Mouse (Mus musculus) T-helper 1 cell (primary cell): ENCODE measurements around the gene Gm21983.

ENCODE experiments used
- in situ Hi-C: fragments of 300-600 bp; cut with MboI, MseI; formaldehyde crosslinking; loops from one replicate; pipeline ENCODE4 v1.15.1; 2025; ENCODE audit warnings: high pct_unique_total_duplicates

Gm21983 gene

DNA sequence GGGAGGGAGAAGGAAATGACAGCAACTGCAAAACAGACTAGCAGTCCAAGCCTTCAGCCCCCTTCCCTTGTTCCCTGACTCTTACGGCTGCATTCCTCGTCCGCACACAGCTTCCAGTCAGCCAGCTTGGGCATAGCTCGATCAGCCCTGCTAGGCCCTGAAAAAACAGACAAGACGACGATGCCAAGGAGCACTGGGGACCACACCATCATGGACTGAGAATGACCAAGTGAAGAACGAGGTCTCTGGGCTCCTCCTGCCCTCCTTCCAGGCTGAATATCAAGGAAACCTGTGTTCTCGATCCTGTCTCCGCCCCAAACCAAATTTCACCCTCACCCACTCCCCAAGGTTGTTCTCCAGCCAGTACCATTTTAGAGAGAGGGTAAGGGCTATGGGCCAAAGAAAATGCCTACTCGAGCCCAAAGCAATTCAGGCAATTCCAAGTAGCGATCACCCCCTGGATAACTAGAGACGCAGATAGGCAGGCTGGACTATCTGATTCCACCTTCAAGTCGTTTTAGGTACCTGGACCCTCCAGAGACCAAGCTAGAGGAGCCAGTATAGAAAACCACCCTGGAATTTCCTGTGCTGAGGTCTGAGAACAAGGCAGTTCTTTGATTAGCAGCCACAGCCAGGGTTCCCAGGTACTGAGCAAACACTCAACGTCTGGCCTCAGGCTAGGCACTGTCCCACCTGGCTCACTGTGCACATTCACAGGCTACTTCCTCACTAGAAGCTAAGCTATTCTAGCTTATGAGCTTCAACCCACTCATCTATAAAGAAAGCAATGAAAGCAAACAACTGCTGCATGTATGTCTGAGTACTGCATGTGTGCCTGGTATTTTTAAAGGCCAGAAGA lies at the start of gene Gm21983, which contains the start of gene Mia:
Gene Gm21983 (minus strand): TSS at position 250 of the 859 bp plus-strand sequence.
Gene Mia (minus strand): TSS at position 321 of the 859 bp plus-strand sequence.
- in situ Hi-C loops: loop anchor here (25.0 kb wide), 1 partner anchor 1444 kb away; no protein-coding TSS in a partner anchor

DNA sequence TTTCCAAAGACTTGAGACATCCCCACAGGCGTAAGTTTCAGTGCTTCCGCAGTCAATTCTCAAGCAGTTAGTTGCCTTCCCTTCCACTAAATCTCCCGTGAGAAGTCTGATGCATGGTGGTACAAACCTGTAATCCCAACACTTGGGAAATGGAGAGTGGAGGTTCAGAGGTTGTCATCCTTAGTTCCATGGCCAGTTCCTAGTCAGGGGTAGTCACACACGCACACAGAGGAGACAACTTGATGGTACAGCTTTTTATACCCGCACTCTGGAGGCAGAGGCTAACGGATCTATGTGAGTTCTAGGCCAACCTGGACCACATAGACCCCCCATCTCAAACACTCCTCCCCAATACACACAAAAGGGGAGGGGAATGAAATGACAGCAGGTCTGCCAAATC lies 48.0 kb upstream of the Gm21983 start:
- in situ Hi-C loops: no loop called here

DNA sequence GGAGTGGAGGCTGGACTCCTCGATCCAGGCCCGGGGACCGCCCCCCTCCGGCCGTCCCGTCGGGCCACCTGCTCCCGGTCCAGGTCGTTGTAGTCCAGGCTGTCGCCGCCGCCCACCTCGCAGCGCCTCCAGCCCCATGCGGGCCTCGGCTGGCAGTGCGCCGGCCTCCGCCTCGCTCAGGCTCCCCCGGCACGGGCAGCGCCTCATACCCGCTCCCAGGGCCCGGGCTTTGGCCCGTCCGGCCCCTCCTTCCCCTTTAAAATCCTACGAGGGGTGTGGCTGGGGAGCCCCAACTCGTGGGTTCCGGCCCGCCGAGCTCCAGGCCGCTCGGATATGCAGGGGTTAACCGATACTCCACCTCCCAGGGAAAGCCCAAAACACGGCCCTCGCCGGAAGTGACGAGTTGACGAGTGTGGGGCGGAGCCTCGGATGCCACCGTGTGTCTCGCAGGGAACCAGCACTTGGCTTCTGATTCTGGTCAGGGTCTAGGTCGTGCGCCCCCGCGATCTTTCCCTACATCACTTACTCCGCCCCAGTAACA lies 47.5 kb upstream of the Gm21983 start, which contains the start of gene Itpkc:
Gene Itpkc (minus strand): TSS at position 381 of the 541 bp plus-strand sequence.
- in situ Hi-C loops: no loop called here

DNA sequence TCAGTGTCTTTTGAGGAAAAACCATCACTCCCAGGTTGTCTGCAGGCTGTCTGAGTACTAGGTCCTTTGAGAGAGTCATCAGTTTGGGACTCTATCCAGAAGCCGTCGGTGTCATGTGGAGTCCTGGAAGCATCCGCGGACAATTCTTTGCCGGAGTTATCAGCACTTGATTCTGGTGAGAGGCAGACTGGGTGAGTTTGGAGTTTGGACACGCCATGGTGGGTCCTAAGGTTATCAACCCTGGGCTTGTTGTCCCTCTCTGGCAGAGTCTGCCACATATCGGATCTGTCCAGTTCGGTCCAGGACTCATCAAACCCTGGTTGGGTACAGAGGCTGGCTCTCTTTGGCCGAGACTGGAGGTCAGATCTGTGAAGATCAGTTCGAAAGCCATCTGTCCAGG lies 46.8 kb upstream of the Gm21983 start:
- in situ Hi-C loops: no loop called here

DNA sequence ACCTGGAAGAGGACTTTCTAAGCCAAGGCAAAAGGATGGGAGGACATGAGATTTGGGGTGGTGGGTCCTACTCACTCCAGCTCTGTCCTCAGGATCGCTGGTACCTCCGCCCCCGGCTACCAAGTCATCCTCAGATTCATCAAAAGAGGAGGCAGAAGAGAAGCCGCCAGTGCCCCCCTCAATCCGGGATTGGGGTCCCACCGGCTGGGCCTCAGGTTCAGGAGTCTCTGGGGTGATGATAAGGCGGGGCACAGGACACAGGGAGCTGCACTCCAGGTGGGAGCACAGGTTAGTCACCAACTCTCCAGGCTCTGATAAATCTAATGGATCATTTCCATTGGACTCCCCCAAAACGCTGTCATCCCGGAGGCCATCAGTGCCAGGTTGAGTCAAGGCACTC lies 46.4 kb upstream of the Gm21983 start:
- in situ Hi-C loops: no loop called here

DNA sequence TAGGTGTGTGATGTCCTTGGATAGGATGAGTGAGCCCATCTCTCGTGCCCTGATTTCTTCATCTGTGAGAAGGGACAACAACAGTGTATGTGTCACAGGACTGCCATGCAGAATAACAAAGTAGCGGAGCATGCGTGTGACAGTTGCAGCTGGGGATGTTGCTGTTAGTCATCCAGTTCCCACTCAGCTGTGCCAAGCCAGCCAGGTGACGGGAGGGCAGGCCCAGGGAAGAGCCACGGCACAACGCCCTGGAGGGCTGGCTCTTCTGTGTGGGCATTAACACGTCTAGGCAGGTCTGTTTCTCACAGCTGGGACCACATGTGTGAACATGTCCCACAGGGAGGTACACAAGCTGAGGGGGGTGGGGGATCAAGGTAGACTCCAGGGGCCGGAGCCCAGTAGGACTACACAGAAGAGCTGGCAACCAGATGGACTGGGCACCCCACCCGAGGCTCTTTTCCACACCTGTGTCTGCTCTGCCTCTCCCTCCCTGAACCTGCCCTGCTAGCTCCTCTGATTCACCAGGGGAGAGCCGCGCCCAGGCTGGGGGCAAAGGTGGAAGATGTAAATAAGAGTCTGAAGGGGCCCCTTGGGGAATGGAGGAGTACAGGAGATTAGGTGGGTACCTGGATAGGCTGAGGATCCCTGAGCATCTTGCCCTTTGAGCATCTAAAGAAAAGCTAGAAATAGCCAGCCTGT lies 44.1 kb upstream of the Gm21983 start:
- in situ Hi-C loops: no loop called here

DNA sequence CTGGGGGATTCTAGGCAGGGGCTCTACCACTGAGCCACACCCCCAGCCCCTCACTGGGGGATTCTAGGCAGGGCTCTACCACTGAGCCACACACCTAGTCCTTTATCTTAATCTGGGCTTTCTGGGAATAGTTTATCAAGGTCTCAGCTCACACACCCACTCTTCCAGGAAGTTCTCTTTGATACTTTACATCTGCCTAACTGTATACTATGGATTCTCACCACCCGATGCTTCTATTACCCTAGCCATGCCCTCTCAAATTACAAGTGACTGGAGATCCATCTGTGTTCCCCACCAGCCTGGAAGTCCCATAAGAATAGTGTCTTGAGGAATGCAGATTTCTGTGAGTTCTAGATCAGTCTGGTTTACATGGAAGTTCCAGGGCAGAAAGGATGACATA lies 41.7 kb upstream of the Gm21983 start:
- in situ Hi-C loops: no loop called here

DNA sequence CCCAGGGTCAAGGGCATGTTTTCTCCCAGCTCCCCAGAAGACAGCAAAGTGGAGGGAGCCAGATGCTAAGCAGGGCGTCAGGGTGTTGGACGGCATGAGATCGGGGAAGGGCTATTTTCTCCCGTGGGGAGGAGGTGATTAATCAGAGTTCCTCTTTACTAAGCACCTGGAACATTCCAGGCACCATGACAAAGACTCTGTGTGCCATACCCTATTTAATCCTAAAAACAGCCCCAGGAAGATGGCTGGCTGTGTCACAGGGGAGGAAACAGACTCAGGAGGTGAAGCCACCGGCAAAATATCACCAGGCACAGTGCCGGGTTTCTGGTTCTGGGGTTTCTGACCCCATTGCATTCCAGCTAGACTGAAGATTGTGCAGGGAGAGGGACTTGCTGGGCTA lies 41.1 kb upstream of the Gm21983 start:
- in situ Hi-C loops: no loop called here

DNA sequence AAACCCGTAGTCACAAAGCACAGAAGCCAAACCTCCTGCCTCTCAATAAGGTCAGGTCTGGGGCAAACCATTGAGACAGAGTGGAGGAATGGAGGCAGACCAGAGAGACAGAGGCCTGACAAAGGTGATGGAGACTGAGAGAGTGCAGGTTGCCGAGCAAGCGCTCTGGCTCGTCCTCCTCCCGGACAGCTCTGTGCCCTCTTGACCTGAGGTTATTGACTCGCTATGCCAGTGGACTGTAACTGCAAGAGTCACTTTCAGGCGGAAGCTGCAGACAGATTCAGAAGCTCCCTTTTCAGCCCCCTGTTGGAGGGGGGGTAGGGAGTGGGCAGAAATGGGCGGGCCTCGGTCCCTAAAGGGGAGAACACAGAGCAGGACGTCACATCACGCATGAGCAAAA lies 39.1 kb upstream of the Gm21983 start:
- in situ Hi-C loops: loop anchor here (10.0 kb wide), 1 partner anchor 1765 kb away; the partner anchor contains the start of genes Eif3k and Map4k1

DNA sequence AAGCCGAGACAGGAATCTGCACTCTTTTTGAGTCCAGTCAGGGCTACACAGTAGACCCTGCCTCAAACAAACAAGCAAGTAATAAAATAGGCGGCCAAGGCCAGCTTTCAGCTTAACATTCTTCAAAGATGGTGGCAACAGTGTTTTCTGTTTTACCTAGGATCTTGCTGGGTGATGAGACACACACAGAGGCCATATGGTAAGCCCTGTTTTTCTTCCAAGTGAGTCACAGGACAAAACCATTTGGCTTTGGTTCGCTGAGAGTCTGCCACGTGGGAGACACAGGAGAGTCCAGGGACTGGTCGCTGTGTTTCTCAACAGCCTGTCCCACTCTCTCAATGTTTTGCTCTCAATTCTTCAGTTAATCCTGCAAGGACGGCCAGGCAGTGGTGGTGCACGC lies 37.7 kb upstream of the Gm21983 start:
- in situ Hi-C loops: loop anchor here (10.0 kb wide), 1 partner anchor 1766 kb away; the partner anchor contains the start of genes Eif3k and Map4k1

DNA sequence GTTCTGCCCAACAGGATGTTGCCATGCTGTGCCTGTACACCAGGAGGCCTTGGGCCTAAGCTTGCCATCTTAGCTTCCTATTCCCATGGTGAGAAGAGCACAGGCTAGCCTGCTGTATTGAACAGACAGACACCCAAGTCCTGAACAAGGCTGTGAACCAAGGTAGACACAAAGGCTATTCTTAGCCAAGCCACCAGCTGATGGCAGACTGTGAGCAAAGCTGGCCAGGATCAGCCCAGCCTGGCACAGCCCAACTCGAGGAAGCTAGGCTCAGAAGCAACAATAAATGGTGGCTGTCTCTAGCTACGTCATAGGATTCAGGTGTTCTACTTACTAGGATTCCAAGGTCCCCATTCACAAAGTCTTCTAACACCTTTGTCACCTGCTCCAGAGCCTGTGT lies 31.7 kb upstream of the Gm21983 start:
- in situ Hi-C loops: loop anchor here (10.0 kb wide), 1 partner anchor 1772 kb away; the partner anchor contains the start of genes Eif3k and Map4k1

DNA sequence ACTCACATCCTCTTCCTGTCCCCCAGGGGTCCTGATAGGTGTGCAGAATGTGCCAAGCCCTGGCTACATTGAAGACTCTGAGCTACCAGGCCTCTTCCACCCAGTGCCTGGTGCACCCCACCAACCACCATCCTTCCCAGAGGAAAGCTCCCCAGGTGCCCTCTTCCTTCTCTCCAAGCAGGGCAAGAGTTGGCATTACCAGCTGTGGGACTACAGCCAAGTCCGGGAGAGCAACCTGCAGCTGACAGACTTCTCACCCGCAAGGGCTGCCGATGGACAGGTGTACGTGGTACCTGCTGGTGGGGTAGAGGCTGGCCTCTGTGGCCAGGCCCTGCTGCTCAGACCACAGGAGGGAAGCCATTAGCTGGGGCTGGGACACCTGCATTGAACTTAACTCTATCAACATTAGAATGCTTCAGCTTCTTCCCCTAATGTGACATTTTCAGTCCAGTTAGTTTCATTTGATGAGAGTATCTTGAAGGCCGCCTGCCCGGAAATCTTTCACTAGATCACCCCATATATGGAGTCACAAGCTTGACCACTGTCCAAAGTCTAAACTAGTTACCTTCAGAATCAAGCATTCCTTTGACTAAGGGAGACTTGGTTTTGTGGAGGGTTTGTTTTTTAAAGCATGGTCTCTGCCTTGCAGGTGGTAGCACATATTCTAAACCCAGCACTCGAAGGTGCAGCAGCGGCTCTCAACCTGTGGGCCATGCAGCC lies 23.0 kb upstream of the Gm21983 start:
- in situ Hi-C loops: no loop called here

DNA sequence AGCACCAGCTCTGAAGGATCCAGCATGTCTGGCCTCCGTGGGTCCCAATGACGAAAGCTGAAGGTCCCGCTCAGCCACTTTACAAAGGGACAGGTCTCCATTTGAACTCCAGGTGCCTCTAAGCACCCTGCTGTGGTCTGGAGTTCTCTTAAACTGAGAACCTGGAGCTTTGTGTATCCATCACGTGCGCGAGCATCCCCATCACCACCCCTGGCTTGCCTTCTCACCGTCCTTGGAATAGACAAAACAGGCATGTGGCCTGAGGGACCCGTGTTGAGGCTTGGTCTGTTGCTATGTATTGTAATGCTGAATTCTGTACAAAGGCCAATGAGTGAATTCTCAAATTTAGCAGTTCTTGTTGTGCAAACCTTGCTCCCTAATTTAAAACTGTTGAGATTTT lies 17.9 kb upstream of the Gm21983 start:
- in situ Hi-C loops: loop anchor here (25.0 kb wide), 1 partner anchor 1461 kb away; no protein-coding TSS in a partner anchor

DNA sequence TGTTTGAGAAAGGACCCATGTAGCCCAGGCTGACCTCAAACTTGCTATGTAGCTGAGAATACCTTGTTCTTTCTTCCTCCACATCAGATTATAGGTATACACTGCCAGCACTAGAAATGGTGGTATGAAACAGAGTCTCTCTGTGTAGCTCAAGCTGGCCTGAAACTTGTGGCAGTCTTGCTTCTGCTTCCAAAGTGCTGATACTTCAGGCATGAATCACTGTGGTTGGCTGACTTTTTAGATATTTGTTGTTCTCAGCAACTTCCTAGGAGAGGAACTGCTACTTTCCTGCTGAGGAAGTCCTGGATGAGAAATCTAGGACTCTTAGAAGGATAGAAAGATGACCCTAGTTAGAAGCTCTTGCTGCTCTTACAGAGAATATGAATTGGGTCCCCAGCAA lies 17.5 kb upstream of the Gm21983 start:
- in situ Hi-C loops: loop anchor here (25.0 kb wide), 1 partner anchor 1461 kb away; no protein-coding TSS in a partner anchor

DNA sequence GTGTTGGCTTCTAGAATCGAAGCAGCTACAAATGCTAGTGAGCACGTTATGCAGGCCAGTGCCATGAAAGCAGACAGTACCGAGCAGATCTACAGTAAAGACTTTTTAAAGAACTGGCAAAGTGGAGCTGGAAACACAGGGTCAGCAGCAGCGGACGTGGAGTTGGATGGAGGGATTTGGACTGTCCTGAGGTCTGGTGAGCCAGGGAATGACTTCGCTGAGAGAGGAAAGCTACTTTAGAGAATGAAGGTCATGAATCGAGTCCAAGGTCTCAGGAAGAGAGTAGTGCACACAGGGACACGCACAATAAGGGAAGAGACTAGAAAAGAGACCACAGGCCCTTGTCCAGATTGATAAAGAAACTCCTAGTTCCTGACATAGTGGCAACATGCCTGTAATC lies 16.7 kb upstream of the Gm21983 start:
- in situ Hi-C loops: loop anchor here (25.0 kb wide), 1 partner anchor 1460 kb away; no protein-coding TSS in a partner anchor

DNA sequence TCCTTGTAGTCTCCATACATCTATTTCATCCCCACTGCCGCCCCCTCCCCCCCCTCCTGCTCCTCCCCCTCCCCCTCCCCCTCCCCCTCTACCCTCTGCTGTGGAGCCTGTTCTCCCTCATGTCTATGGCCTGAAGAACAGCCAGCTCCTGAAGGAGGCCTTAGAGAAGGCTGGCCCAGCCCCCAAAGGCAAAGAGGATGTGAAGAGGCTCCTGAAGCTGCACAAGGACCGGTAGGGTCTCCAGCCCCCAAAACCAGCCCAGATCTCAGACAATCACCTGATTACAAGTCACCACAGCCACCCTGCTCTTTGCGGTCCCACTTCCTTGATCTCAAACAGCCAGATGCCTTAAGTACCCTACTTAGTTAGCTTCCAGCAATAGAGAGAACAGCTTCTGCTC lies 16.2 kb upstream of the Gm21983 start:
- in situ Hi-C loops: loop anchor here (25.0 kb wide), 1 partner anchor 1460 kb away; no protein-coding TSS in a partner anchor

DNA sequence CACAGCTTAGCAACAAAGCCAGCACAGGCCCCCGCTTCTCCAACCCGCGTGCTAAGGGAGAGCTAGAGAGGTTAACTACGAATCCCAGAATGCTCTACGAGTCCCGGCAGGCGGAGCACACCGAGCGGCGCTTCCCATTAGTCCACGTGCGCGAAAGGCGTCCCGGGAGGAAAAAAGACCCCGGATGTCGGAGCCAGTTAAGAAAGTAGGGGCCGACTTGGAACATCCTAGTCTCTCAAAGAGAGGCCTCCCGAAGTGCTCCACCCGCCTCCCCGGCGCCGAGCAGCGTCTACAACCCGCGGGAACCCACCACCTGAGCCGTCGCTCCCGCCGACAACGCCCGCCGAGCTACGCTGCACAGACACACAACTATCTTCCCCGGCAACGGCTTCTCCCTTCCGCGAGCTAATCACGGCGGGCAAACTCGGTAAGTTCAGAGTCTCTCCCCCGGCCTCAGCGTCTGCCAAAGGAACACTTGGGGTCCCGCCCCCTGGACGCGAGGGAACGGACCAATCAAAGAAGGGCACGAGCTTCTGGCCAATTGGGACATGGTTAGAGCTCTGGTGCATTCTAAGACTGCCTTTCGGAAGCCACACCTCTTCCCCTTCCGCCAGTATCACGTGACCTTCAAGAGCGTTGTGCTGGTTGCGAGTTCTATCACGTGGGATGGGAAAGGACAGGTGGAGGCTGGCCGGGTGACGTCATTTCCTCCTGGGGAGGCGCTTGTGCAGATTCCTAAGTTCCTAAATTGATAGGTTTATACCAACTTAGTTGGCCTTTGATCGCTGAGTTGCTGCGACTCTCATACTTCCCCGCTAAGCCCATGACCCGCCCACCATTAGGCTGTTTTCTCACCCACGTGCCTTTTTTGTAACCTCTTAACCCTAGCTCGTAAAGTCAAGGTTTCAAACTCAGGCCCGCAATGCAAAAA lies 15.1 kb upstream of the Gm21983 start, which contains the start of the genes BC024978 and Snrpa:
Gene BC024978 (plus strand): TSS at position 101 of the 931 bp plus-strand sequence.
Gene Snrpa (minus strand): TSS at position 591 of the 931 bp plus-strand sequence.
- in situ Hi-C loops: loop anchor here (25.0 kb wide), 1 partner anchor 1459 kb away; no protein-coding TSS in a partner anchor

DNA sequence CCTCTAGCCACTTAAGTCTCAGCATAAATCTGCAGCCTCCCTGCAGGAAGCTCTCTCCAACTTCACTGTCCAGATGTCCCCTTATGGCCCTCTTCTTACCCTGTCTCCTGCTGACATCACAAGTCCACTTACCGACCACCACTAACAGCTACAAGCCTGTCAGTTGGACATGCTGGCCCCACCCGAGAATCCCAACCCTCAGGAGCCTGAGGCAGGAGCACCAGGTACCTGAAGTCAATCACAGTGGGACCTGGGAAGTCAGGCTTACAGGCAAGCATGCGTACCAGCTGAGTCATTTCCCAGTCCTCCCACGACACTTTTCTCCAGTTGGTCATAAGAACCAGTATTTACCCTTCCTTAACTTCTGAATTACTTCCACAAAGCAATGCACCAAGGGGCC lies 12.8 kb upstream of the Gm21983 start:
- in situ Hi-C loops: loop anchor here (25.0 kb wide), 1 partner anchor 1456 kb away; no protein-coding TSS in a partner anchor

DNA sequence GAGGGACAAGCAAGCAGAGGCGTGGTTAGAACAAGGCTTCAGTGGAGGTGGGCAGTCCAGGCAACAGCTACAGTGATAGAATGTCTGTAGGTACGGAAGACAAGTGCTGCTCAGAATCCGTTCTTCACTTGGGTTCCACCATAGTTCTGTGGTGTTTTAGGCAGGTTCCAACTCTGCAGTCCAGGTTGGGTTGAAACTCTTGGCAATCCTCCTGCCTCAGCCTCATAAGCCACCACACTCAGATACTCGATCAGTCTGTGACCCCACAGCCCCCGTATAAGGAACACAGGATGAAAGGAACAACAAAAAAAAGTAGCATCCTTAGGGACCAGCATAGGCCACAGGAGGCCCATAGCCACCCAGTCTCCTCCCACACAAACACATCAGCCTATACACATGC lies 11.5 kb upstream of the Gm21983 start:
- in situ Hi-C loops: loop anchor here (25.0 kb wide), 1 partner anchor 1455 kb away; no protein-coding TSS in a partner anchor
